Mouse (Mus musculus) gastrocnemius, postnatal 14 days (tissue): ENCODE measurements around the gene Klk1. TPM values are rescaled to one million over a fixed set of nuclear protein-coding genes. Genes with fewer than 3 reads are reported as not detected.
A peak's percentile ranks its signal among the peaks of the same experiment; 100 is the strongest.
"Not testable (repeated sequence)": the region's sequence is repeated elsewhere in the genome, so short reads cannot be mapped to it uniquely, and the experiment has no call there.

ENCODE experiments used
- DNase-seq: peaks from one replicate; pipeline ENCODE4 v3.0.0; 2021; ENCODE audit warnings: mixed read lengths
- intact Hi-C: fragments of 180-260 bp; cut with DNase I; formaldehyde crosslinking; loops from one replicate; pipeline ENCODE4 v1.15.1; 2025; ENCODE audit warnings: low total_unique reads
- total RNA-seq, 2 experiments: library from RNA; stranded (reverse); gene quantifications; 2 replicates each; pipeline ENCODE4 v1.2.3; 2021

The Klk1 gene
- total RNA-seq, 2 experiments from 2014 or later = 0.23 TPM; not detected in 1

DNA sequence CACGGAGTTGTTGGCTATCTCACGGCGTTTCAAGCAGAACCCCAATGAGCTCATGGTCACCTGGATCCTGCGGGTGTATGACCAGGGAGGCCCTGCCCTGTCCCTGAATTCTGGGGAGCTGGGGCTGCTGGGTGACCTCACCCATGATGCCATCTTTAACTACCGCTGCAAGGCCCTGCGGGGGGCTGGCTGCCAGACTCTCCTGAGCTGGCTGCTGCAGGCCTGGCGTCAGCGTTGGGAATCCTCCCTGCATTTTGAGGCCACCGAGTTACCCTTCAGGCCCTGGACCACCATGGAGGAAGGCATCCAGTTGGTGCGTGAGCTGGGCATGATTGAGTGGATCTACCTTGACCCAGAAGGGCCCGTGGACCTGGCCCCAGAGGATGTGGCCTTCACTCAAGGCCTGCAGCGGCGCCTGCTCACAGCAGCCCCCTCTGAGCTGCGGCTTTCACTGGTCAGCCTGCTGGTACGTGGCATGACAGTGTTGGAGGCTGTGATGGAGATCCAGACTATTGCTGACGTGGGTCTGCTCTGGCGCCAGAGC lies 25.6 kb downstream of the Klk1 start:
- intact Hi-C loops, DNase-seq: not testable (repeated sequence)

DNA sequence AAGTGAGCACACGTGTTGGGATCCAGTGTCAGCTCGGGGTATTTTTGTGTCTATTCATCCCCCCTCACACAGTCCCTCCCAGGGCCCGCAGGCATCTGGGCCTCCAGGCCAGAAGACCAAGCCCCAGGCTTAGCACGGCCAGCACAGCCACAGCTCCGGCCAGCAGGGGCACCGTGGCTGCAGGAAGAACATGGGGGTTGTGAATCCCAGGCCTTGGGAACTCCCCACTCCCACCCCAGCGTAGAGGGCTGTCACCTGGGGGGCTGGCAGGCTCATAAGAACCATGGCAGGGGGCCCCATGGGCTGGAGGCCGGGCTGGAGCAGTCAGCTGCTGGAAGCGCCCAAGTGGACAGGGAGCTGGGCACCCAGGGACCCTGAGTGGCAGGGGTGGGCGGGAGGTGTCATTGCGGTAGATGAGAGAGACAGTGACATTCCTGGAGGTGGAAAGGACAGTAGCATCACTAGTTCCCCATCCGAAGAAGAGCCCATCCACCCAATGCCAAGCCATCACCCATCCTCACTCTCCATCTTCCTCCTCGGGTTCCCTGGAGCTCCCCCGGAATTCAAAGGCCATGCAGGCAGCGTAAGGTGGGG lies 28.0 kb downstream of the Klk1 start:
- intact Hi-C loops = no loop called here
- no peak for DNase-seq

DNA sequence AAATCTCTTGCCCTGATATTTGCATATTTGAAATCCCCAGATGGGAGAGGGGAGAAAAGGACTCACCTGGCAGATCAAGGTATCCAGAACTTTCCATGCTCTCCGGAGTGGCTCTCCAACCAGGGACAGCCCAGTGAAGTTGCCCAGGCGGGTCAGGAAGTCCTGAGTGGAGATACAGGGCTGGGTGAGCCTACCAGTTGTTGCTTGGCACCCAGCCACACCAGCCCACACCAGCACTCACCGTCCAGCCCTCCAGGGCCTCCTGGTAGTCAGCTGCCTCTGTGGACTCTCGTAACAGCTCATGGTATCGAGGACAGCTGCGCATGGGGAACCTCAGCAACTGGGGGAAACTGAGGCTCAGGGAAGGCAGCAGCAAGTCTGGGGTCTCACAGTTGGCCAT lies 29.8 kb downstream of the Klk1 start:
- intact Hi-C loops = no loop called here
- DNase-seq = no peak

DNA sequence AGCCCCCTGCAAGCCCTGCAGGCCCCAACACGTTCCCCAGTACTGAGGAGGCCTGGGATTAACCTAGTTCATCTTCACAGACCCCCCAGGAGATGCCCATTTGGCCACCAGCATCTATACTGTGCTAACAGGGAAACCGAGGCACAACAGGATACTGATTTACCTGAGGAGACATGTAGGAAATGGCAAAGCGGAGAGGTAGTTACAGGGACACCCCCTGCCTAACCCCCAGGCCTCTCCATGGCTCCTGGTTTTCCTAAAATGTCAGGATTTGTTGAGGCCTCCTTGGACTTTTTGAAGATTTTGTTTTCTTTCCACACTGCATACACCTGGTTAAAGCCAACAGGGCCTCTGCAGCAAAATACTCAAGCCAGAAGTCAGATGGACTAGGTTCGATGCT lies 32.1 kb downstream of the Klk1 start, which contains the start of gene Acp4:
Gene Acp4, minus strand, starts transcription at position 101 of the 400 bp plus-strand sequence.
- DNase-seq = no peak
- intact Hi-C loops = no loop called here

DNA sequence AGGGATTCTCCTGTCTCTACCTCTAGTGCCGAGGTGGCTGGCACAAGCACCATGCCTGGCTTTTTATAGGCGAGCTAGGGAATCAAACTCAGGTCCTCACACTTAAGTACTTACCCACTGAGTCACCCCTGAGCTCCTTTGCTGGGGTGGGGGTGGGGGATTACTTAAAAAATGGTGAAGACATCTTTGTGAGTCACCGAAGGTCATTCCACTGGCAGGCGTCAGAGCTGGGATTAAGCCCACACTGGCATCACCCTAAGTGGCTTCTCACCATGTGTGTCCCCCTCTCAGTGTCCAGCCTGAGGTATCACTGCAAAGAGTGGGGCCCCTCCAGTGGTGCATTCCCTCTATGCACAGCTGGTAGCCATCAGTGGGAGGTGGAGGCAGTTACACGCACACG lies 35.2 kb downstream of the Klk1 start:
- intact Hi-C loops = loop anchor here (10.0 kb wide), 1 partner anchor 214 kb away; no protein-coding TSS in a partner anchor
- DNase-seq = no peak

DNA sequence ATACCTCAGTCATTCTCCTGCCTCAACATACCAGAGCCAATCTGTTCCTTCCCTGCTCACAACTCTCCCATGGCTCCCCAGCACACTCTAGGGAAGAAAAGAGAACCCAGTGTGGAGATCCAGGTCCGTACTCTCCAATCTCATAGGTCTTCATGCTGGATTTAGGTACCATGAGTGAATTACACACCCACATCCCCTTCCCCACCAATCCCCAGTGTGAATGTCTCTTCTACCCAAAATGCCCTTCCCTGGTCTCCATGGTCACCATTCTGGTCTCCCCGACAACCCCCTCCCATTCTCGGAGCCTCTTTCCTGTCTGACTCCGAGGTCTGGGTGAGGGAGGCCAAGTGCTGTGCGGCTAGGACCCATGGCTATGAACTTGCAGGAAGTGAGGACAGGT lies 36.0 kb downstream of the Klk1 start, which contains the start of gene Gm15517:
Gene Gm15517, plus strand, starts transcription at position 301 of the 400 bp plus-strand sequence.
- intact Hi-C loops = loop anchor here (10.0 kb wide), 1 partner anchor 214 kb away; no protein-coding TSS in a partner anchor

DNA sequence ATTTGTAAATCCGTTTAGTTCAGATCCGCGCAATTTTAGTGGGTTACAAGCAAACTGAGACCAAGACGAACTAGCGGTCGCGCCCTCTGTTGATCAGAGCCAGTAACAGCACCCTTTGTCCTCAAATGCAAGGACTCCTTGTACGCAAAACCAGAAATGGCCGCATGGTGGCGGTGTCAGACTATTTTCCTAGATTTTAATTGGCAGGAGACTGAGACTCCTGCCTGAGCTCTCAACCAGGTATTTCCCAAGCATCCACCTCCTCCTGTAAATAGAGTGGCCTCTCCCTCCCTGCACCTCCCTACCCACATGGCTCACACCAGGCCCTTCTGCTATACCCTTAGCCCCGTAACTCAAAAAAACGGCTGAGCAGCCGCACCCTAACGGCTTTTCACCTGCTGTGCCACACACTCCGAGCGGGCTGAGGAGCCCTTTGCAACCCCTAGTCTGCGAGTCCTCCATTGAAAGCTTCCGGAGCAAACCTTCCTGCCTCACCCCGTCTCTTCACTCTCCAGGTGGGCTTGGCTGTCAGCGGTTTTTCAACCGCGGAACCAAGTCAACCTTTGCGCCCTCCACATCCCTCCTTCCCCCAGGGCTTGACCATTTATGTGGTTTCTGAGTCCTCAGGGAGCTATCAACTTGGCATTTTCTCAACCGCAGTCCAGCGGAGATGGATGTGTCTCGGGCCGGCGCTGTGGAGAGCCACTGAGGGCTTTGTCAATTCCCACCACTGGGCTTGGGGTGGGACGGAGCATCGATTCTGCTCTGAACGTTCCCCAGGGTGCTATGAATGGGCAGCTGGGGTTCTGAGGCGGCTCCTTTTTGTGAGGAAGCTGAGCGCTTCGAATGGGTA lies 37.9 kb downstream of the Klk1 start:
- intact Hi-C loops = loop anchor here (2.0 to 10.0 kb wide), 2 partner anchors 88 to 212 kb away; no protein-coding TSS in a partner anchor
- peak; percentile 85 for DNase-seq

More for the DNA sequence above, 36.0 kb downstream of the Klk1 start, which contains the start of gene Gm15517:
- DNase-seq = no peak

DNA sequence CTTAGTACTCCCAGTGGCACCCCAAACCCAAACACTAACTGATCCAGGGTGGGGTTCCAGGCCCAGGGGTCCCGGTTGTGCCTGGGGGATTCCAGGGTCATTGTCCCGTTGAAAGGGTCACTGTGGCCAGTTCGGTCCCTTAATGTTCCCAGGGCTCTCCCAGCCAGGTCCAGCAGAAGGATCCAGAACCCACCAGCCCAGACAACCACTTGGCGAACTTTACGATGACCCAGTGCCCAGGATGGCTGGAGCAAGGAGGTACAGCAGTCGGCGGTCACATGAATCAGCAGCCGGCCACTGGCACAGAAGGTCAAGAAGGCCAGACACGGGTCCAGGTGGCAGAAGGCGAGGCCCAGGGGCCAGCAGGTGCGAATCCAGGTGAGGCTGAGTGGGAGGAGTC lies 43.0 kb downstream of the Klk1 start:
- DNase-seq = no peak
- intact Hi-C loops = loop anchor here (10.0 kb wide), 1 partner anchor 207 kb away; no protein-coding TSS in a partner anchor

DNA sequence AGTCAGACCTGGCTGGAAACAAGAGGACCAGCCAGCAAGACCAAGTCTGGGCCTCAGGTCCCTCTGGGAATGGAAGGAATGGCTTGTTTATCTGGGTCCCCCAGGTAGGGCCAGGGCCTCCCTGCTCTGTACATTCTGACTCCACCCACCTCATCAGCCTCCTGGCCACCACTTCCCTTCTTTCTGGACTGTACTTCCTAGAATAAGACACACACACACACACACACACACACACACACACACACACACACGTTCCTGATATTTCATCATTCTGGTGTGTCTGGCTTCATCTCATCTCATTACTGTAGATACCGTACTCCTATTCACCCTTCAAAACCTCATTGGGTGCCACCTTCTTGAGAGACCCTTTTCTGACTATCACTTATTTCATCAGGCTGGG lies 44.2 kb downstream of the Klk1 start:
- no peak for DNase-seq
- intact Hi-C loops = loop anchor here (10.0 kb wide), 1 partner anchor 205 kb away; no protein-coding TSS in a partner anchor

DNA sequence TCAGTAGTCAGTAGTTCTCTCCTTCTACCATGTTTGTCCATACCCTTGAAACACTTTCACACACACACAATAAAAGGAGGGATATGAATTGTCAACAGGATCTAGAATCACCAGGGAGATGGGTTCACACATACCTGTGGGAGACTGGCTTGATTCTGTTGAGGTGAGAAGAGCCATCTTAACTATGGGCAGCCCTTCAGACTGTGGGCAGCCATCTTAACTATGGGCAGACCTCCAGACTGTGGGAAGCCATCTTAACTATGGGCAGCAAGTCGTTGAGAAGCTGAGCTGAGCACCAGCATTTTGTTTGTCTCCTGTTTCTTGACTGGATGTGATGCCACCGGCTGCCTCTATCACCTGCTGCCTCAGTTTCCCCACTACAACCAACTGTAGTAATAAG lies 46.1 kb downstream of the Klk1 start:
- no peak for DNase-seq
- intact Hi-C loops = no loop called here

DNA sequence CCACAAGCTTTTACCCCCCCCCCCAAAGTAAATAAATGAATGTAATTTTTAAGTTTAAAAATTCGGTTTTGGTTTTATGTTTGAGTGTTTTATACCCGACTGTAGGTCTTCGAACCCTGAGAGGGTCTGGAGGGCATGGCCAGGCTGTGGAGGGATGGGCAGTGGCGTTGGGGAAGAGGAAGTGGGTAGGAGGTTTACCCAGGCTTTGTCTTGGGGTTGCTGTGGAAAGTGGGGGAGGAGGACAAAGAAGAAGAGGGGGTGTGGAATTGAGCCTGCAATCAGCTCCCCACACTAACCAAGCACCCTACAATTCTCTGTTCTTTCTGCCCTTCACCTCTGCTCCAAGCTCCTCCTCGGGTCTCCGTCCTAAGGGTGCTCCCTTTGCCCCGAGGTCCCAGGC lies 47.4 kb downstream of the Klk1 start:
- intact Hi-C loops = no loop called here
- DNase-seq = no peak

DNA sequence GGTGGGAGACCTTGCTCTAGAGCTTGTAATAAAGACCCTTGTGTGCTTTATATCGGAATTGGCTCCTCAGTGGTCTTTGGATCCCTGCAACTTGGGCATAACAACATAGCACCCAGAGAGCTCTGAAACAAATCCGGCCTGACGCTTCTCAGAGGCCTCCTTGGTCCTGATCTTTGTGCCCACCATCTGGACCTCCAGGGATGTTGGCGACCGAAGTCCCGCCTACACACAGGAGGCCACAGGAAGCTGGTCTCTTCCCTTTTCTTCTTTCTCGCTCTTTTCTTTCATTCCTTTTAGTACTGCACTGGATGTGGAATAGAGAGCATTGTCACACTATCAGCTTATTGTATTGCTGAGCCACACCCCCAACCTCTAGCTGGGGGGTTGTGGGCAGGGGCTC lies 48.3 kb downstream of the Klk1 start:
- no peak for DNase-seq
- intact Hi-C loops = no loop called here

DNA sequence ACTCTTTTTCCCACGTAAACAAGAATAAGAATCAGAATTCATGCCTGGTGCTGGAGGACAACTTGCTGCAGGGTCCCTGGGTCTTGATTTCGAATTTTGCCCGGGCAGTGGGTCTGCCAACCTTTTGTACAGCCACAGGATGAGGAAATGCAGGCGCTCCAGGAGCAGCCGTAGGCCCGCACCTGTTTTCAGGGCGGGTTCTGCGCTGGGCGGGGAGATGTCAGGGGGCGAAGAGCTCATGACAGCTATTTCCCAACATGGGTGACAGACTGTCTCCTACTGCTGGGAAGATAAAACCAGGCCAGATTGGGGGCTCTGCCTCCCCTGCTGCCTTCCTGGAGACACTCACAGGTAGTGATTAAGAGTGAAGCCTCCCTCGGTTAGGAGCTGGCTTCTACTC lies 48.9 kb downstream of the Klk1 start:
- intact Hi-C loops = no loop called here
- no peak for DNase-seq

DNA sequence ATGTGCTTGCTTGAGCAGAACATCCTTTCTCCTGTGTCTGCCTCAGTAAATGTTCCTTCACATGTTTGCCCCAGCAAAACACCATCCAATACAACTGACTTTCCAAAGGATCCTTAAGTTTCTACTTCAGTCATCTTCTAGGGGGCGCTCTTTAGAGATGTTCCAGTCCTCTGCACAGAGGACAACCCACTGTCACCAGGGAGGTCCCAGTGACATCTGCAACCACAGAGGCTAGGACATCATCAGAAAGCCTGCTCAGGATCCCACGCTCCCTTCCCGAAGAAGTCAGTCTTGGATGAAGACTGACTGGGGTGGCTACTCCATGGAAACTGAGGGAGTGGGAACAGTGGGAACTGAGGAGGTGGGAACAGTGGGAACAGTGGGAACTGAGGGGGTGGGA lies 50.4 kb downstream of the Klk1 start:
- intact Hi-C loops = no loop called here
- DNase-seq = no peak

DNA sequence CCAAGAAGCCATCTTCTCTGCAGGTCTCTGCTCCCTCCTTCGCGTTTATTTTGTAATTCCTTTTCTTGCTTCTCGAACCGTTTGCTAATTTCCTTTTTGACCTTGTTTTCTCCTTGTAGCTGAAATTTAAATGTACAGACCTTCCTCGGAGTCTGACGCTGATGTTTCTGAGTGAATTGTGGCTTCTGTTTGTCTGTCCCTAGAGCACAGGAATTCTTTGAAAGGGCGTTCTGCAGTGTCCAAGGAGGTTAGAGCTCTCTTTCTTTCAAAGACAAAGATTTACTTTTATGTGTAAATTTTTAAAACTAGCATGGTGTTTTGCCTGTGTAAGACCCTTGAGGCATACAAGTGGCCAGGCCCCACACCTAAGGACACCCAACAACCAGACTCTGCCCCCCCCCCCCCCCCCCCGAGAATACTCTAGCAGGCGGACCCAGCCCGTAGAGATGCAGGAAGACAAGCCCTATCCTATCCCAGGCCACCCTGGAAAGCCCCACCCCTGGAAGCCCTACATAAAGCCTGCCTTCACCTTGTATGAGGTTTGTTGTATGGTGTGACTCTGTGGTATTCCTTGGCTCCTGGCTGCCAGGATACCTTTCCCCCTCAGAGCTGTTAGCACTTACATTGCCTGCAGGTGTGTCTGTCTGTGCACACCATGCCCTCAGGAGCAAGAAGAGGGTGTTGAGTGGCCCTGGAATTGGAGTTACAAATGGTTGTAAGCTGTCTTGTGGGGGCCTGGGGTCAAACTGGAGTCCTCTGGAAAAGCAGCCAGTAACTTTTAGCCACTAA lies 51.5 kb downstream of the Klk1 start:
- intact Hi-C loops = no loop called here
- DNase-seq = no peak

DNA sequence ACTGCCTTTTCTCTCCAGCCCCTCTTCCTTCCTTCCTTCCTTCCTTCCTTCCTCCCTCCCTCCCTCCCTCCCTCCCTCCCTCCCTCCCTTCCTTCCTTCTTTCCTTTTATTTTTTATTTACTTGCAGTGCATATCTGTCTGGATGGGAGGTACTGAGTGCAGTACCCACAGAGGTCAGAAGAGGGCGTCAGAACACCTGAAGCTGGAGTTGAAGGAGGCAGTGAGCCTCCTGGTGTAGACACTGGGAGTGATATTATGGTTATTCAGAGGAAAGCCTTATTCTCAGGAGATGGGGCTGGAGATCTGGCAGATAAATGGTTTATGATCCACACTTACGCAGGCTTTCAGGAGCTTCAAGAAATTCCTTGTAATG lies 52.1 kb downstream of the Klk1 start:
- no peak for DNase-seq

More for the DNA sequence above, 52.1 kb downstream of the Klk1 start:
- intact Hi-C loops = no loop called here
